Mouse (Mus musculus): Measurements from ENCODE around the gene Trim41.
"Not testable (repeated sequence)": the region's sequence is repeated elsewhere in the genome, so short reads cannot be mapped to it uniquely, and the experiment has no call there.

Trim41 gene

DNA sequence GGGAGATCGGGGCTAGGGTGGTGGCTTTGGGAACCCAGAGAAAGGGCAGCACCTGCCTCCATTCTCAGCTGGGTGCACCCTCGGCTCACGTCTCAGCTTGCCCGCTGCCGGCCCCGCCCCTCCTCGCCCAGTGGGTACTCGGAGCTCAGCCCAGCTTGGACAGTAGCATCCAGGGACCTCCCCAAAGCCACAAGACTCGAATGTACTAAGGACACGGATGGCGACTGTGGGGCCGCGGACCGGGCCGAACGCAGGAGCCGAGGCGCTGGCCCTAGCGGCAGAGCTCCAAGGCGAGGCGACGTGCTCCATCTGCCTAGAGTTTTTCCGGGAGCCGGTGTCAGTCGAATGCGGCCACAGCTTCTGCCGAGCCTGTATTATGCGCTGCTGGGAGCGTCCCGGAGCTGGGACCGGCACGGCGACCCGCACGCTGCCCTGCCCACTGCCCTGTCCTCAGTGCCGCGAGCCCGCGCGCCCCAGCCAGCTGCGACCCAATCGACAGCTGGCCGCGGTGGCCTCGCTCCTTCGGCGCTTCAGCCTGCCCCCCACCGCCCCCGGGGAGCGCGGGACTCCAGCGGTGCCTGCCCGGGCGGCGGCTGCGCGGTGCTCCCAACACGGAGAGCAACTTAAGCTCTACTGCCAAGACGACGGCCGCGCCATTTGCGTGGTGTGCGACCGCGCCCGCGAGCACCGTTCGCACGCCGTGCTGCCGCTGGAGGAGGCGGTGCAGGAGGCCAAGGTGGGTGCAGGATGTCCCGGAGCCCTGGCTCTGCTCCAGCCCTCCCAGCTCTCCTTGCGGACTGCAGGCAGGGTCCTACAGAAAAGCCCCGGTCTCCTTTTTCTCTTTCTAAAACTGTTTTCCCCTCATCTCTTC lies 20.4 kb upstream of the Trim41 start:
- DNase-seq (ENCODE audit: low read depth, low spot score) = peak; percentile 45

DNA sequence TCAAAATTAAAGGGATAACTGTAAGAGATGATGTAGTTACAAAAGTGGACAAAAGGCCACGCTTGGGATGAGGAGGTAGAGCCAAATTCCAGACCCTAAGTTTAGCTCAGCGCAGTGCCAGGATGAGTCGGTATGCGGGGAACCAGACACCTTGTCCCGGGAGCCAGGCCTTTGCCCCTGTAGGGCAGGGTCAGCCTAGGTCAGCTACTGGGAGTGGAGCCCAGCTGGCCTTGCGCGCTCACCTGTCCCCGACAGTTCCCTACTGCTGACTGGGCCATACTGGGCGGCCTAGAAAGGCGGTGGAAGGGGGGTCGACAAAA lies 19.8 kb upstream of the Trim41 start:
- no peak for DNase-seq (ENCODE audit: low read depth, low spot score)

DNA sequence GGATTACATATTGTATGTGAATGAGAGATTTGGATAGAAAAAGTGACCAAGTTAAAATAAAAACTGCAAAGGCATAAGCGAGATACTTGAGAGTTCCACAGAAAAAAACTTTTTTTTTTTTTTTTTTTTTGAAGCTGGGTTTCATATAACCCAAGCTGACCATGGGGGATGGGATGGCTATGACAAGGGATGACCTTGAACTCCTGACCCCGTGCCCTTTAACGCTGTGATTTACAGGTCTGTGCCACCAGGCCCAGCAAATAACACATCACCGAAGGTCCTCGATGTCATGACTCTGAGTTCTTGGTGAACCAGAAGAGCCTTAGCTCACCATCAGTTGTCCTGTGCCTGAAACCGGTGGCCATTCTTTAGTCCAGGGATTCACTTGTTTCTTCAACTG lies 18.8 kb upstream of the Trim41 start:
- DNase-seq (ENCODE audit: low read depth, low spot score) = no peak

DNA sequence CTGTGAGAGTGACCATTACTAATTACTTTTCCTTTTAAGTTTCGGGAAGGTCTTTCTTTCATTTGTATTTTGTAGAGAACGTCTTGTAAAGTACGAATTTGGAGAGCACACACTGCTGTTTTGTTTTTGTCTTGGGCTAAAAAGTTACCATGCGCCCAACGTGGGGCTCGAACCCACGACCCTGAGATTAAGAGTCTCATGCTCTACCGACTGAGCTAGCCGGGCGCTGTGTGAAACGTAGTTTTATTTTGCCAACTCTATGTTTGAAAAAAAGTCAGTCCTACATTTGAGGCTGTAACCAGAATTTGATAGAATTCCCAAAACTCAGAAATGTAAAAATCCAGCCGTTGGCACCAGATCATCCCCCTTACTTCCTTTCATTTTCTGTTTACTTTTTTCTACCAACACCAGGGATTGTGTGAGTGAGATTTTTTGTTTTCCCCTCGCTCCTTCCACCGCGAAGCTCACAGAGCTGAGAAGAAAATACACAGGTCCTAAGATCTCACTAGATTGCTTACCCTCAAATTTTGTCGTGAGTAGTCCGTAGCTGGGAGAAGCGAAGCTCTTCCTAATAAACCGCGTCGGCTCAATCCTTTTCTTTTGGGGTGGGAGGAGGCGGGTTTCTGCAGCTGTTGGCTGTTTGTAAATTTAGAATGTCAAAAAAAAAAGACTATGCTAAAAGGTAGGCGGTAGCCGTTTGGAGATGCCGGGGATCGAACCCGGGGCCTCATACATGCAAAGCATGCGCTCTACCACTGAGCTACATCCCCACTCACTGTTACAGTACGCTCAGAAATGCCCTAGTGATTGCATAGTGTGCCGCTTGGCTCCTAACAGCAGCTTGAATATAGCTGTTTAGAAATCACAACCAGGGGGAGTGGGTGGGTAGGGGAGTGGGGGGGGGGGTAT lies 16.8 kb upstream of the Trim41 start:
- DNase-seq (ENCODE audit: low read depth, low spot score) = peak; percentile 89

DNA sequence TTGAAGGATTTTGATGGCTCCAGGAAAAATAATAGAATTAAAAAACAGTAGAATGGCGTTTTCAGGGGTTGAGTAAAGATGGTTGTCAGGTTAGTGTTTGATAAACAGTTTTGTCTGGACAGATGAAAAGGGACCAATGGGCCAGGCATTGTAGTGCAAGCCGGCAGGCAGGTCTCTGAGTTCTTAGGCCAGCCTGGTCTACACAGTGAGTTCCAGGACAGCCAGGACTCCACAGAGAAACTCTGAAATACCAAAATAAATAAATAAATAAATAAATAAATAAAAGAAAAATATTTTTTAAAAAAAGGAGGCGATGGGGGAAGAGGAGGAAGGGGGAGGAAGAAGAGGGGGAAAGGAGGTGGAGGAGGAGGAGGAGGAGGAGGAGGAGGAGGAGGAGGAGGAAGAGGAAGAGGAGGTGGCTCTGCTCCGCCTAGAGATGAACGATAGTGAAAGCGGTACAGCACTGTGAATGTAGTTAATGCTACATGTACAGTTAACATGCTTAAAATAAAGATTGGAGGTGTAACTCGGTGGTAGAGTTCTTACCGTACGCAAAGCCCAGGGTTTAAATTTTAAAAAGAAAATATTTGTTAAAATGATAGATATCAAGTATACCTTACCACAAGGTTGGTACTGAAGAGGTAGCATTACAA lies 16.1 kb upstream of the Trim41 start:
- no peak for DNase-seq (ENCODE audit: low read depth, low spot score)

DNA sequence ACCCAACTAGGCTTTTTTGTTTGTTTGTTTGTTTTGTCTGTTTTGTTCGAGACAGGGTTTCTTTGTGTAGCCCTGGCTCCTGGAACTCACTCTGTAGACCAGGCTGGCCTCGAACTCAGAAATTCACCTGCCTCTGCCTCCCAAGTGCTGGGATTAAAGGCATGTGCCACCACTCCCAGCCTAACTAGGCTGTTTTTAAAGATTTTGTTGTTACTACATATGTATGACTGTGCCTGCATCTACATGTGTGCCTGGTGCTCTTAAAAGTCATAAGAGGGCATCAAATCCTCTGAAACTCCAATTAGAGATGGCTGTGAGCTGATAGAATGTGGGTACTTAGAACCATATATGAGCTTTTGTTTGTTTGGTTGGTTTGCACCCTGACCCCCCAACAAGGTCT lies 14.1 kb upstream of the Trim41 start:
- no peak for DNase-seq (ENCODE audit: low read depth, low spot score)

DNA sequence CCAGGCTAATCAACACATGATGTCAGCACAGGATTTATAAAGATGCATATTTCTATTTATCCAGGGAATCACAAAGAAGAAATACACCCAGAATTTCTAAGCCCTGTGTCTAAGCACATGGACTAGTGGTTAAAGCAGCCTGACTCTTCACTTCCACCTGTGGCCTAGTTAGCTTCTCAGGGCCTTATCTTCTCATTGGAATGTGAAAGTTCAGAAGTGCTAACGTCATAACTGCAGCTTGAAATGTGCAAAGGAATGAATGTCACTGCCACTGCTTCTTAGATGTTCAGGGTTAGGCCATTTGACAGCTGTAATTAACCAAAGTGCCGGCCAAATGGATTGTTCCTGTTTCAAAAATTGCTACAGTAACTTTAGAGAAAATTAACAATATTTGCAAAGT lies 13.1 kb upstream of the Trim41 start:
- no peak for DNase-seq (ENCODE audit: low read depth, low spot score)

DNA sequence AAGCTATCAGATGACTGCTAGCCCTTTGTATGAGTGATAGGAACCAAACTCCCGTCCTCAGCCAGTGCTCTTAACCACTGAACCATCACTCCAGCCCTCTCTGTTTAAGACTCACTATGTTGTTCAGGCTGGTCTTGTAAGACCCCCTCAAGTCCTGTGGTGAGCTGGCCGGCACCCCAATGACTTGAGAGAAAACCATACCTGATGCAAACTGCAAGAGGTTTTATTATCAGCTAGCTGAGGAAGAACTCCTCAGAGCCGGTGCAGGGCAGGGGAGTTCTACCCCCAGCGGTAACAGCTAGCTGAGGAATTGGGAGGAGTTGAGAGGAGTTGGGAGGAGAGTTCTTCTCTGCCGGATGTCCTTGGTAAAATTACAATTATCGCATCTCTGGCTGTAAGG lies 10.8 kb upstream of the Trim41 start:
- DNase-seq (ENCODE audit: low read depth, low spot score) = peak; percentile 62

DNA sequence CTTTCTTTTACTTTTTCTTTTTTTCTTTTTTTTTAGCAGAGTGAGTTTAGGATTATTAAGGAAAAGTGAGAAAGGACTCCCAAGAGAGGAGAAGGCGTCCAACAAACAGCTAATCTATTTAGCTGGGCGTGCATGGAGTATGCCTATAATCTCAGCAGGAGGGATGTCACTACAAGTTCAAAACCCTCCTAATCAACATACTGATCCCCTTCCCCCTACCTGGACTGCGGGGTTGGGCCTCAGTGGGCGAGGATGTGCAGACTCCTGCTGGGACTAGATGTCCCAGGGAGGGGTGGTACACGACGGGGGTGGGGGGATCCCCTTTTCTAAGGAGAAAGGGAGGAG lies 9.6 kb upstream of the Trim41 start:
- peak; percentile 87 for DNase-seq (ENCODE audit: low read depth, low spot score)

DNA sequence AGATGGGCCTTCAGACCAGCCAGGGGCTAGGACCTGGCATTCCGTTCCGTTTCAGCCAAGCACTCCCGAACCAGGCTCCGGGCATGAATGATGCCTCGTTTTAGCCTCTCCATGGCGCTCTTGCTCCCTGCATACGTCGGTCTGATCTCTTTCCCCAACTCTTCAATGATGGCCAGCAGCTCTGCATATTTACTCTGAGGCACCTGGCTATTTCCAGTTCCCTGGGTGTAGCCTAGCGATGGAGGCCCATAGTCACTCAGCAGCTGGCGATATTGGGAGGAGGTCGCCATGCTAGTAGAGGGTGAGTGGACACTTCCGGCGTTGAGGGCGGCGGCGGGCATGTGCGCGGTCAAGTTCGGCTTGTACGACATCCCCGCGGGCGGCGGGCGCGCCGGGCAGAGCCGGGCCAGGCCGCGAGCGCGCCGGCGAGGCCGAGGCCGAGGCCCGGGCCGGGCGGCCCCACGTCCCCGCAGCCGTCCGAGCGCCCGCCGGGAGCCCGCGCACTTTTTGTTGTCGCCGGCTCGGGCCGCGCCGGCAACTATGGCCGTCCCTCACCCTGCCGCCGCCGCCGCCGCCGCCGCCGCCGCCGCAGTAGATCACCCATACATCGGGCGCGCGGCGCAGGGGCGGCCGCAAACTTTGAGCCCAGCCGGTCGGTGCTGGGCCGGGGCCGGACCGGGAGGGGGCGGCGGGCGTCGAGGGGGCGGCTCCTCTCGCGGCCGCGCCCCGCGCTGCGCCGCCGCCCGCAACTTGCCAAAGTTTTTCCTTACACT lies 9.0 kb upstream of the Trim41 start, which contains the start of the genes Trim7 and Gm12184:
TSS of gene Trim7 (plus strand) at position 162 of the 773 bp plus-strand sequence.
TSS of gene Gm12184 (minus strand) at position 677 of the 773 bp plus-strand sequence.
- not testable (repeated sequence) for DNase-seq (ENCODE audit: low read depth, low spot score)

DNA sequence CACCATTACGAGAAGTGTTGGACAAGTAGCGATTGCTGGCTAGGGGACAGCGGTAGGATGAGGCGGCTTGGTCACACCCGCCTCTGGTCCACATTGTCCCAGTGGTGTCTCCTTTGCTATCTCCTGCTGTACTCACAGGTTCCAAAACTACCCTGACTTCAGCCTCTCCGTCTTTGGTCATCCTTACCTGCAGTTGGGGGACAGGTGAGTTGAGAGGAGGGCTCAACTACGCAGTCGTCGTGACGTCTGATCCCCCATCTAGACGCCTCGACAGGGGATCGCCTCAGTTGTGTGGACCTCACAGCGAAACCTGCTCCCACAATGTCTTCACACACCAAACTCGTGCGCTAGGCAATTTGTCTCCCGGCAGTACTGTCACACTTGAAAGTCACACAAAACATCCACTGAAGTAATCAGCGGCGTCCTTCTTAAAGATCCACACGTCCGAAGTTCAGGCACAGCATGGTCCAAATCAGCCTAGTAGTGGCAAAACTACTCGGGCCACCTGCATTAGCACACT lies 7.2 kb upstream of the Trim41 start:
- no peak for DNase-seq (ENCODE audit: low read depth, low spot score)

DNA sequence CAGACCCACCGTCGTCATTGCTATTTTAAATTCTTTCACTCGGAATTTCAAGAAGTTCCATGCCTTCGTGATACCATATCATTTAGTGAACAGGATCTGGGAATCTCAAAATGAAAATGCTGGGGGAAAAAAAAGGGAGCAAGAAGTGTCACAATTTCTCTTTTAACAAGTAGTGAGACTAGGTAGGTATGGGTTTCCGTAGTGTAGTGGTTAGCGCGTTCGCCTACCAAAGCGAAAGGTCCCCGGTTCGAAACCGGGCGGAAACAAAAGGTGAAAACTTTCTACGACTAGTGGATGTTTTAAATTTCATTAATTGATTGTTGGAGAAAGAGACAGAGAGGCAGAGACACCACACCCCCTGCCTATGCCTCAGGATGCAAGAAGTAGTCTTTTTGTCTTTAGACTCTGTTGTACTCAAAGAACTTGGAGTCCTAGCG lies 6.4 kb upstream of the Trim41 start:
- DNase-seq (ENCODE audit: low read depth, low spot score) = peak; percentile 95

DNA sequence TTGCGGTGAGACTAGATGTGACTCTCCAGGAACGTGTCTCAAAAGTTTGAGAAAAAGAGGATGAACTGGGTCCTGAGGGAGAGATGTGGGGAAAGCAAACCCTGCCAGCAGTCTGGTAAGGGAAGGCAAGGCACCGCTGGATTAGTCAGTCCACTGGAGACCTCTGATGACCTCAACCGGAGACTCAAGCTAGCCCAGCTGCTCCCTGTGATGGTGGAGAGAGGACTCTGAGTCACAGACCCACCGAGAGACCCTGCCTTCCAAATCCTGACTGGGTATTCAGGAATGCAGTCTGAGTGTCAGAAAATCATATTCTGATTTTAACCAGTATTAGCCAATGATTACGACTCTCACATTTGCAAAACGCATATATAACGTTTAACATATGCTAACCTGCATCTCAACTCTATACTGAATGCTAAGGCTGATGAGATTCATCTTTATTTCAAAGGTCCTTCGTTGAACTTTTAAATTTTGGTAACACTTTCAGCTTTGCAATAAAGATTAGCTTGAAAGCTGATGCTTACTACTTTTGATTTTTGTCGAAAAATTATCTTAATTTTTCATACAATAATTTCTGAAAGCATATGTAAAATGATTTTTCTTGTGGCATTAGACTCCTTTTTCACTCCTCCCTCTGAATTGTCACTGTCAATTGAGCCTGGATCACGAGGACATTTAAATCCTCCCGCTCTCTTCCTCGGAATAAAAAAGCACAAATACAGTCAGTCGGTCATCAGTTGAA lies 5.8 kb upstream of the Trim41 start:
- DNase-seq (ENCODE audit: low read depth, low spot score) = no peak

DNA sequence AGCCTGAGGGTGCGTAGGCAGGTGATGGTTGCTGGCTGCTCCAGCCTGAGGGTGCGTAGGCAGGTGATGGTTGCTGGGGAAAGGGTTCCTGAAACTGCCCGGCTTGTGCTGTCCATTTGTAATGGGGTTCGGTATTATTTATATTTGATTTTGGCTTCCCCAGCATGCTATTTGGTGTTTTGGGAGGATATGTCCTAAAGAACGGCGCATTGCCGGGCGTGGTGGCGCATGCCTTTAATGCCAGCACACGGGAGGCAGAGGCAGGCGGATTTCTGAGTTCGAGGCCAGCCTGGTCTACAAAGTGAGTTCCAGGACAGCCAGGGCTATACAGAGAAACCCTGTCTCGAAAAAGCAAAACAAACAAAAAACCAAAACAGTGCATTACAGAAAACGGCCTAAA lies 4.1 kb upstream of the Trim41 start:
- not testable (repeated sequence) for DNase-seq (ENCODE audit: low read depth, low spot score)

DNA sequence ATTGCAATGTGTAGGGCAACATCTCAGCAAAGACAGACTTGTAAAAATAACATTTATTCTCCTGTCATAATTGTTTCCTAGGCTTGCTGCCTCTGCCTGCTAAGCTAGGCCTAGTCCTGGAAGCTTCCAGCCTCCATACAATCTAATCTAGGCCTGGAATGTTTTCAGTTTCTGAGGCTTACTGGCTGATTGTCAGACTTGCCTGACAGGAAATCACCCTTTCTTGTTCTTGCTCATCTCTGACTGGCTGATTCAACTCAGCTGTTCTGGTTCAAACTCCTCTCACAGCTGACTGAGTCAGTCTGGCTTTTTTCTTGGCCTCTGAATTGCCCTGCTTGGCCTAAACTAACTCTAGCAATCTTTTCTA lies 3.1 kb upstream of the Trim41 start:
- no peak for DNase-seq (ENCODE audit: low read depth, low spot score)

DNA sequence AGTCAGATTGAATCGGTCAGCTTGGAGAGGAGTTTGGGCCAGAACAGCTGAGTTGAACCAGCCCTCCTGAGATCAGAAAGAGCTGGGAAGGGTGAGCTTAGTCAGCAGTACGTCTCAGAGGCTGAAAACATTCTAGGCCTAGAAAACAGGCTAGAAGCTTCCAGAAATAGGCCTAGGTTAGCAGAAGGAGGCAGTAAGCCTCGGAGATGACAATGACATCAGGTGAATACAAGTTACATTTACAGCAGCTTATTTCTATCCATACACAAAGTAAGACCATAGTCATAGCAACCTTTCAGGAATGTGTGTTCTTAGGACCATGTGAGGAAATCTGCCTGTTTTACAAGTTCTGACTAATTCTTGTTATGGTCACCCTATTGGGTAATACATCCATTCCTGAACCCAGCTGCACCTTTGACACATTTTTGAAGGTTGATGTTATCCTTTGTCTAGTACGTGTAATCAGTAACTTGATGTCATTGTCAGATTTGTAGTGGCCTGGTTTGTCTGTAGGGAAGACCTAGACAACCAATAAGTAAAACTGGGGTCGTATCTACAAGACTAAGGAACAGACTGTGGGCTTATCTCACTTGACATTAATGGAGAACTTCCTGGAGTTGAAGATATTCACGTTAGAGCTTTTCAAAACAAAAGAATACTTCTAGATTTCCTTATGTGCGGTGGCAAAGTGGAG lies 2.6 kb upstream of the Trim41 start:
- no peak for DNase-seq (ENCODE audit: low read depth, low spot score)

DNA sequence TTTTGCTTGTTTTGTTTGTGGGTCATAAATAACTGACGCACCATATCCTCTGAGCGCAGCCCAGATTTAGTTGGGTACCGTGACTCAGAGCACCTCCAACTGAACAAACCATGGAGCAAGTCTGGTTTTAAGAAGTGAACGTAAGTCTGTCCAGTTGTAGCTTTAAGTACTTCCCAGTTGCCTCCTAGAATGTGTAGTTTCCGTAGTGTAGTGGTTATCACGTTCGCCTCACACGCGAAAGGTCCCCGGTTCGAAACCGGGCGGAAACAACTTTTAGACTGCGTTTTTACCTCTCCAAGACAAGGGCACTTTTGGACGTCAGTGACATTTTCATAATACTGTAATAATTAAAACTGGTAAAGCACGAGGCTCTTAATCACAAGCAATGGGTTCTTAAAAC lies 1.2 kb upstream of the Trim41 start:
- peak; percentile 89 for DNase-seq (ENCODE audit: low read depth, low spot score)

DNA sequence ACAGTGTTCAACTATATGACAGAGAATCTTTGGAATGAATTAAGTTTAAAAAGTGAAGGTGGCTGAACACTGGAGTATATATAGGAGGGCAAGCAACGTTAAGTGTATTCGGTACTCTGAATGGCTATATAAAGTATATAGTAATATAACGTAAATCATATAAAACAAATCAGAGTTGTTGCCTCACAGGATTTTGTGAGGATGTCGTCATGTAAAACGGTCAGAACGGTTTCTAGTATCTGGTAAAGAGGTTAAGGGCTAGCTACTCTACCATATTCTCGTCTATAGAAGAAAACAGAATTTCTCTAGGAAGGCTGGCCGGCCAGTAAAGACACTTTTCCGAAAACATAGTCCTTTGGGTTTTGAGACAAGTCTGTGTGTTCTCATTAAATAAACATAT lies 641 bp upstream of the Trim41 start:
- DNase-seq (ENCODE audit: low read depth, low spot score) = no peak

DNA sequence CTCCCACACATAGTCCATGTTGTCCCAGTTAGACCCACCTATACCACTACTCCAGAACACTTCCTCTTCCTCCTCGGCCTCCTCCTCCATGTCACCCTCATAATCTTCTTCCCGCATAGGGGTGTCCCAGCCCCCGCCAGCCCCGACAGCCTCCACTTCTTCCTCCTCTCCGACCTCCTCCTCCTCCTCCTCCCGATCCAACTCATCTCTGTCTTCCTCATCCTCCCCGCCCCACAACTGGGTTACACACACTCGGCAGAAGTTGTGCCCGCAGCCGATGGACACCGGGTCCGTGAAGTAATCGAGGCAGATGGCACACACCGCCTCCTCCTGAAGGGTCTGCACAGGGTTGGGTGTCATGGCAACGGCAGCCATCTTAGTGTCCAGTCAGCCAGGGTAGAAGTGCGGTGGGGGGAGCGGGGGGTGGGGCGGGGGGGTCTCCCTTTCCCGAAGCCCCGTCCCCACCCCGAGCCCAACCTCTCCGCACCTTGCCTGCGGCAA lies 822 bp downstream of the Trim41 start:
- peak; percentile 83 for DNase-seq (ENCODE audit: low read depth, low spot score)

DNA sequence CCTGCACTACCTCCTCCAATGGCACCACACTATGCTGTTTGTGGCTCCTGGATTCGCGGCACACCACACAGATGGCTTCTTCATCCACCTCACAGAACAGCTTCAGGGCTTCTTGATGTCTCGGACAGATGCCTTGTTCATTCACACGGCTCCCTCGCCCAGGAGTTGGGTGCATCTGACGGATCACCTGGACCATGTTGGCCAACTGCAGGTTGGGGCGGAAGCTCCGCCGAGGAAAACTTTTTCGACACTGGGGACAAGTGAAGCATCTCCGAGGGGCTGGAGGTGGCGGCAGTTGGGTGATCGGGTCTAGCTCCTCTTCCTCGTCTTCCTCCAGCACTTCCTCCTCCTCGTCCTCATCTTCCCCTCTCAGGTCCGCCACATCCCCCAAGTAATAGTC lies 1.3 kb downstream of the Trim41 start:
- DNase-seq (ENCODE audit: low read depth, low spot score) = no peak

Measured in R1 (cell line).